Mouse (Mus musculus) limb, embryonic 14.5 days (tissue): ENCODE measurements at regions not wholly inside any gene's neighbourhood (a gene's known extent, or its start where the extent isn't known, plus 50 kb on each side); places are given as distances from the start of the nearest gene placed in this dataset.
"Not testable (repeated sequence)": the region's sequence is repeated elsewhere in the genome, so short reads cannot be mapped to it uniquely, and the experiment has no call there.

ENCODE experiments used
- ATAC-seq: fragments of 200-750 bp; cut with Nextera tagmentation; 2 replicates; pipeline ENCODE4 v1.8.0; 2017; ENCODE audit warnings: low read depth, moderate number of reproducible peaks, moderate TSS enrichment; ENCODE audit not compliant: low FRiP score
- DNase-seq: peaks from one replicate; pipeline ENCODE4 v3.0.0-alpha.2; 2015; ENCODE audit warnings: low spot score
- H3K27ac ChIP-seq: fragments of 300-500 bp; sonication (generic); replicated peaks from 2 replicates; pipeline ENCODE4 v1.5.1; 2014; ENCODE audit warnings: low read depth, mild to moderate bottlenecking, low read length, moderate library complexity, mixed read lengths
- H3K27me3 ChIP-seq: fragments of 300-500 bp; sonication (generic); 2 replicates; pipeline ENCODE4 v1.6.1; 2014; ENCODE audit warnings: low read length, mixed read lengths; ENCODE audit not compliant: control insufficient read depth, insufficient read depth
- H3K36me3 ChIP-seq: fragments of 300-500 bp; sonication (generic); 2 replicates; pipeline ENCODE4 v1.6.1; 2014; ENCODE audit warnings: mild to moderate bottlenecking, low read length, moderate library complexity, mixed read lengths; ENCODE audit not compliant: control insufficient read depth, insufficient read depth
- H3K4me1 ChIP-seq: fragments of 300-500 bp; sonication (generic); 2 replicates; pipeline ENCODE4 v1.6.1; 2014; ENCODE audit warnings: antibody characterized with exemption, low read length, mixed read lengths; ENCODE audit not compliant: control insufficient read depth, insufficient read depth
- H3K4me2 ChIP-seq: fragments of 300-500 bp; sonication (generic); replicated peaks from 2 replicates; pipeline ENCODE4 v1.6.1; 2014; ENCODE audit warnings: low read depth, mild to moderate bottlenecking, low read length, moderate library complexity; ENCODE audit not compliant: severe bottlenecking
- H3K4me3 ChIP-seq: fragments of 300-500 bp; sonication (generic); replicated peaks from 2 replicates; pipeline ENCODE4 v1.5.1; 2014; ENCODE audit warnings: low read length
- H3K9ac ChIP-seq: fragments of 300-500 bp; sonication (generic); 2 replicates; pipeline ENCODE4 v1.6.1; 2014; ENCODE audit warnings: mild to moderate bottlenecking, low read depth, low read length, moderate library complexity; ENCODE audit not compliant: severe bottlenecking
- H3K9me3 ChIP-seq: fragments of 300-500 bp; sonication (generic); 2 replicates; pipeline ENCODE4 v1.6.1; 2016; ENCODE audit warnings: low read length; ENCODE audit not compliant: control insufficient read depth
- POLR2A ChIP-seq: fragments of 200-500 bp; IDR thresholded peaks from 2 replicates; pipeline ENCODE4 v1.8.0; 2012; ENCODE audit warnings: inconsistent platforms, mild to moderate bottlenecking, moderate library complexity, borderline replicate concordance; ENCODE audit not compliant: insufficient read depth, insufficient read length; ENCODE audit errors: extremely low read depth
- WGBS: fragments of 180-500 bp; shearing (Covaris S2); extraction: QIAGEN DNeasy Blood & Tissue Kit; methylation state at CpG from one replicate; pipeline ENCODE4 v1.1.7; 2014; 5-methylcytosine and 5-hydroxymethylcytosine counted together

DNA sequence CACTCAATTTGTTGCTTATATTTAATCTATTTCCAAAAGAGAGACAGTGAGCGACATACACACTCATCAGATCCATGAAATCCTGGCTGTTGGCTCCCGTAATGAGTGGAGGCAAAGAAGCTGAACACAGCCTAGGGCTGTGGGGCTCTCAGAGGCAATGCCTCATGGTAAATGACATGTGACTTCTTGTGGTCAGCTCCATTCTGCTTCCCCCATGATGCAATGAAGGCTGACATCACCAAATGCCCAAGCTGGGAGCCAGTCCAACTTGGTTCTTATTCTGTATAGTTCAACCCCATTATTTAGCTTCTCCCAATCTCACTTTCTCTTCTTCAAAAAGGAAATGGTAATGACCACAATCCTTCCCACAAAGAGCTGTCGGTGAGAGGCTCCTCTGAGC lies 262.5 kb downstream of the Tpbg start:
- TF ChIP-seq POLR2A, result no peak
- no peaks in the 10 kb centered on the region for H3K27me3 ChIP-seq
- no peak overlapping the region for H3K9ac ChIP-seq
- no peak for DNase-seq
- 89% methylated on average over 3 of the region's 3 CpGs for WGBS
- no peaks in the 10 kb centered on the region for H3K36me3 ChIP-seq
- no peak overlapping the region for H3K4me2 ChIP-seq
- no peaks in the 10 kb centered on the region for H3K9me3 ChIP-seq
- ATAC-seq, result no peak
- no peaks in the 10 kb centered on the region for H3K4me1 ChIP-seq
- H3K4me3 ChIP-seq, result no peak overlapping the region
- H3K27ac ChIP-seq, result no peak overlapping the region

DNA sequence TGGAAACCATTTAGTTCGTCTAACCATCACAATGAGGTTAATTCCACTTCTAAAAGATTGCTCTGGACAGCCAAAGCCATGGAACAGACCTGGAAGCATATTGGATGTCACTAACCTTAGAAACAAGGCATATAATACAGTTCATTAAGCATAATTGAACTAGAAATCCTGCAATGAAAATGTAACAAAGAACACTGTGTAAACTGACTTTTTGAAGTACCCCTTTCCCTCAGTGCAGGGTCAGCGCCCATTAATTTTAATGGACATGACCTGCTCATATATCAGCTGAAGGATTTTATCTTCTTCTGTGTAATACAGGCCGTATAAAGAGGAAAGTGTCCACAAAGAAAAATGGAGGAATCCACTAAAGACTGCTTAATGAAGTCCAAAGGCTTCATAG lies 263.7 kb downstream of the Tpbg start:
- WGBS, result 53% methylated on average over 3 of the region's 3 CpGs
- H3K4me1 ChIP-seq, result no peaks in the 10 kb centered on the region
- H3K27ac ChIP-seq, result no peak overlapping the region
- H3K9ac ChIP-seq, result no peak overlapping the region
- no peaks in the 10 kb centered on the region for H3K36me3 ChIP-seq
- H3K4me3 ChIP-seq, result no peak overlapping the region
- no peak for DNase-seq
- H3K9me3 ChIP-seq, result no peaks in the 10 kb centered on the region
- TF ChIP-seq POLR2A, result no peak
- no peaks in the 10 kb centered on the region for H3K27me3 ChIP-seq
- ATAC-seq, result no peak
- no peak overlapping the region for H3K4me2 ChIP-seq

DNA sequence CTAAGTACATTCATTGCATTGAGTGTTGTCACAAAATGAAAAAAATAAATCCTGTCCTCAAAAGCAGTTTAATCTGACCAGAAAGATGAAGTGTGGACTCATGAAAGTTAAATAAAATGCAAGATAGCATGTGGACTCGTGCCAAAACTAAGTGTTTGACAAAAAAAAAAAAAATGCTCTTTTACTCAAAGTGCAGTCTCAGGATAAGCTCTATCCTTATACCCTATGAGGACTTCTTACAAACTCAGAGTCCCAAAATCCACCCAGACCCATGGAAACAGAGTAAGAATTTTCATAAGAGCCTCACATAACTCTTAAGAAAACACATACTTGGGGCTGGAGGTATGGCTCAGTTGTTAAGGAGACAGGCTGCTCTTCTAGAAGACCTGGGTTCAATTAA lies 267.7 kb downstream of the Tpbg start:
- no peaks in the 10 kb centered on the region for H3K9me3 ChIP-seq
- no peaks in the 10 kb centered on the region for H3K4me1 ChIP-seq
- no peak overlapping the region for H3K4me2 ChIP-seq
- no peak overlapping the region for H3K9ac ChIP-seq
- WGBS, result 69% methylated on average over 1 of the region's 1 CpGs
- no peak for TF ChIP-seq POLR2A
- DNase-seq (no peak), ATAC-seq (no peak)
- H3K4me3 ChIP-seq, result no peak overlapping the region
- no peaks in the 10 kb centered on the region for H3K27me3 ChIP-seq
- no peaks in the 10 kb centered on the region for H3K36me3 ChIP-seq
- H3K27ac ChIP-seq, result no peak overlapping the region

GRCm38 (mm10) chr9:86119370-86119769 lies 277.2 kb downstream of the Tpbg start:
- H3K4me3 ChIP-seq, result no peak overlapping the region
- no peak for ATAC-seq
- DNase-seq, result no peak
- H3K4me2 ChIP-seq, result no peak overlapping the region
- 77% methylated on average over 3 of the region's 3 CpGs for WGBS
- no peaks in the 10 kb centered on the region for H3K9me3 ChIP-seq
- H3K4me1 ChIP-seq, result no peaks in the 10 kb centered on the region
- H3K36me3 ChIP-seq, result no peaks in the 10 kb centered on the region
- no peak overlapping the region for H3K9ac ChIP-seq
- no peak overlapping the region for H3K27ac ChIP-seq
- no peak for TF ChIP-seq POLR2A
- no peaks in the 10 kb centered on the region for H3K27me3 ChIP-seq

- not testable (repeated sequence) for H3K4me3 ChIP-seq, H3K36me3 ChIP-seq, H3K9me3 ChIP-seq, H3K4me2 ChIP-seq, DNase-seq, H3K4me1 ChIP-seq, H3K27ac ChIP-seq, ATAC-seq, H3K27me3 ChIP-seq, H3K9ac ChIP-seq
- WGBS, result 68% methylated on average over 1 of the region's 1 CpGs
Measured at GRCm38 (mm10) chr9:86135617-86136016, 293.4 kb downstream of the Tpbg start.

DNA sequence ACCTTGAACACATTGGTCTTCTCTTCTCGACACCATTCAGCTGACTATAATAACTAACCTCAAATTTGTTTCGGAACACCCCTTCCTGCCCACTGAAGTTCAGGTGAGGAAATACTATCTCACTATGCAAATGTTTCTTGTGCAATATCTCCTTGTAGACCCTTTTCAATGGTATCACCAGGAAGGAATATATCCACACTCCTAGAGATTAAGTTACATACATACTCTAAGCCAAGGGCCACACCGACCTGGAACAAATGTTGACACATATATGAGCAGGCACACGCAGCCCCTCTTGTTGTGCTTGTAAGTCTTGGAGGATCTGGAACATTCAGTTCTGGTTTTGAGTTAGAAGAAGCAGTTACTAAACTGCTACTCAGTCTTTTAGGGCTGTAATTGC lies 303.7 kb downstream of the Tpbg start:
- Histone ChIP-seq H3K27ac (no peak overlapping the region), H3K4me1 (no peaks in the 10 kb centered on the region), H3K27me3 (no peaks in the 10 kb centered on the region), H3K9me3 (no peaks in the 10 kb centered on the region), H3K9ac (no peak overlapping the region), H3K4me3 (no peak overlapping the region), H3K4me2 (no peak overlapping the region), H3K36me3 (no peaks in the 10 kb centered on the region)
- WGBS, result 90% methylated on average over 4 of the region's 4 CpGs
- no peak for TF ChIP-seq POLR2A
- DNase-seq (no peak), ATAC-seq (no peak)
